Mouse (Mus musculus) embryonic facial prominence, embryonic 11.5 days (tissue): ENCODE results near the gene Cdc37. TPM values are rescaled to one million over a fixed set of nuclear protein-coding genes. Genes with fewer than 3 reads are reported as not detected.

Source experiments
- ATAC-seq: fragments of 200-750 bp; cut with Nextera tagmentation; replicated peaks from 2 replicates; pipeline ENCODE4 v1.8.0; 2017; ENCODE audit warnings: low read depth; ENCODE audit not compliant: insufficient number of reproducible peaks, low FRiP score, low TSS enrichment
- DNase-seq: peaks from one replicate; pipeline ENCODE4 v3.0.0-alpha.2; 2015; ENCODE audit warnings: low spot score
- H3K27ac ChIP-seq: fragments of 300-500 bp; sonication (generic); replicated peaks from 2 replicates; pipeline ENCODE4 v1.5.1; 2014; ENCODE audit warnings: mild to moderate bottlenecking, low read depth, low read length, control low read depth
- H3K27me3 ChIP-seq: fragments of 300-500 bp; sonication (generic); 2 replicates; pipeline ENCODE4 v1.6.1; 2014; ENCODE audit warnings: mild to moderate bottlenecking, low read length, moderate library complexity, mixed read lengths; ENCODE audit not compliant: control insufficient read depth, insufficient read depth
- H3K36me3 ChIP-seq: fragments of 300-500 bp; sonication (generic); replicated peaks from 2 replicates; pipeline ENCODE4 v1.6.1; 2014; ENCODE audit warnings: low read depth, mild to moderate bottlenecking, low read length, moderate library complexity, mixed read lengths; ENCODE audit not compliant: control insufficient read depth, insufficient read depth
- H3K4me1 ChIP-seq: fragments of 300-500 bp; sonication (generic); 2 replicates; pipeline ENCODE4 v1.6.1; 2014; ENCODE audit warnings: low read length, mixed read lengths; ENCODE audit not compliant: control insufficient read depth, insufficient read depth
- H3K4me2 ChIP-seq: fragments of 300-500 bp; sonication (generic); 2 replicates; pipeline ENCODE4 v1.6.1; 2014; ENCODE audit warnings: low read depth, mild to moderate bottlenecking, control low read depth, low read length, moderate library complexity
- H3K4me3 ChIP-seq: fragments of 300-500 bp; sonication (generic); 2 replicates; pipeline ENCODE4 v1.5.1; 2014; ENCODE audit warnings: low read depth, low read length, control low read depth
- H3K9ac ChIP-seq: fragments of 300-500 bp; sonication (generic); replicated peaks from 2 replicates; pipeline ENCODE4 v1.6.1; 2014; ENCODE audit warnings: mild to moderate bottlenecking, control low read depth, low read length
- H3K9me3 ChIP-seq: fragments of 300-500 bp; sonication (generic); replicated peaks from 2 replicates; pipeline ENCODE4 v1.6.1; 2016; ENCODE audit warnings: mild to moderate bottlenecking, low read length, inconsistent platforms, mixed read lengths; ENCODE audit not compliant: control insufficient read depth
- WGBS: fragments of 180-500 bp; shearing (Covaris S2); extraction: QIAGEN DNeasy Blood & Tissue Kit; methylation state at CpG from one replicate; pipeline ENCODE4 v1.1.7; 2014; 5-methylcytosine and 5-hydroxymethylcytosine counted together
- polyA plus RNA-seq: library from polyadenylated mRNA; unstranded; fragments of >200 nt; fragmentation: Nextera tagmentation; extraction: Ambion mirVana; gene quantifications from 2 replicates; pipeline ENCODE4 v1.2.1, GENCODE M21; 2014

The Cdc37 gene
- polyA plus RNA-seq, 1 experiment from 2014 or later = 371 TPM

DNA sequence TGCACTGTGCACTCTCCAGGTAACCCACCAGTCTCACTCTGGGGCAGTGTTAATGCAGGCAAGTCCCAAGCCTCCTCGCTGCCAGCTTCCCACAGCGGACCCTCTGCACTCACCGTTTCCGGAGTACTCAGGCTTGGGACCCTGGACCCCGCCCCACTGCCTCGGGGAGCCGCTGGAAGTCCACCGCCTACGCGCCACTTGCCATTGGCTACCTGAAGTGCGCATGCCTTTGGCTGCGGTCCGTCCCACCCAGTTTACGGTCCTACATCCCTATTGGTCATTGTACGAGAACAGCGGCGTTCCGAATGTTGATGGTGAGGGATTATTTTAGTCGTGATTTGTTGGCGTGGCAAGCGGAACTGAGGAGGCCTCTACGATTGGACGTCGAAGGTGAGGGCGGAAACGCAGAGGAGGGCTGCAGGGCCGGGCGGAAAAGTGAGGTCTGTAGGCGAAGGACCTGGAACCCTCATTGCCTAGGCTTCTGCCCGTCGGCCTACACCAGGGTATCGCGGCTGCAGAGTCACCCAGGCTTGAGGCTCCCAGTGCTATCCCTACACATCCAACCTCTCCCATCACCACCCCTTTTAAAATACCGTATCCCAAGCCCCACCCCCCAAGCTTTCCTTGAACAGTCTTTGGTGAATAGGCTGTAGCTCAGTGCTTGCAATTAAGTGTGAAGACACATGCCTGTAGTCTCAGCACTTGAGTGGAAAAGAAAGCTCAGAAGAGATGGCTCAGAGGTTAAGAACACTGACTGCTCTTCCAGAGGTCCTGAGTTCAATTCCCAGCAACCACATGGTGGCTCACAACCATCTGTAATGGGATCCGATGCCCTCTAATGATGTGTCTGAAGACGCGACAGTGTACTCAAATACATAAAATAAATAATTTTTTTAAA lies 18.5 kb downstream of the Cdc37 start, which contains the start of gene Tyk2:
Gene Tyk2 (minus strand): TSS at position 185 of the 898 bp plus-strand sequence.
- H3K4me3 ChIP-seq = peak within 1 kb of the TSS; percentile 63
- DNase-seq = peak; percentile 96
- no peaks in the 10 kb centered on the region for H3K4me1 ChIP-seq
- peak; percentile 98 for ATAC-seq
- no peak within 1 kb of the TSS for H3K27ac ChIP-seq
- peak within 1 kb of the TSS; percentile 73 for H3K9ac ChIP-seq
- no peaks in the 10 kb centered on the region for H3K9me3 ChIP-seq
- 6% methylated on average over 37 of the region's 37 CpGs for WGBS
- H3K36me3 ChIP-seq = no peaks in the 10 kb centered on the region; the same call in 1 of the 2 replicates
- peak within 1 kb of the TSS; percentile 70 for H3K4me2 ChIP-seq
- no peaks in the 10 kb centered on the region for H3K27me3 ChIP-seq

DNA sequence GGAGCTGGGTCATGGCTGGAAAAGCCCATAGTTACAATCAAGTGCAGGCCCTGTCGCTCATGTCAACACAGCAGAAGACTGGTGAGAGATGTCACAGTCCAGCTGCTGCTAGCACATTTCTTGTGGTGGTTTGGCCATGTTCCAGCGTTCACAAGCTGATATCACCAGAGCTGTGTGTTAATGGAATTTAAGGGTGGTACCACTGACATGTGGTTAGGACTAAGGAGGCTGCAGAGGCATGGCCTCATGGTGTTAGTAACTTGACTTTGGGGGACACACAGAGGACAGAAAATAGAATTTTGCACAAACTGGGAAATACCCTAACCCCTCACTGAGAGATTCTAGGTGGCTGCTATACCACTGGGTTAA lies 23.5 kb downstream of the Cdc37 start:
- Histone ChIP-seq H3K4me3 (no peak overlapping the region), H3K9ac (no peak overlapping the region), H3K36me3 (no peaks in the 10 kb centered on the region; the same call in 1 of the 2 replicates), H3K9me3 (no peaks in the 10 kb centered on the region), H3K27me3 (no peaks in the 10 kb centered on the region), H3K27ac (no peak overlapping the region), H3K4me2 (no peak overlapping the region), H3K4me1 (no peaks in the 10 kb centered on the region)
- WGBS = 88% methylated on average over 2 of the region's 2 CpGs
- ATAC-seq (no peak), DNase-seq (no peak)

DNA sequence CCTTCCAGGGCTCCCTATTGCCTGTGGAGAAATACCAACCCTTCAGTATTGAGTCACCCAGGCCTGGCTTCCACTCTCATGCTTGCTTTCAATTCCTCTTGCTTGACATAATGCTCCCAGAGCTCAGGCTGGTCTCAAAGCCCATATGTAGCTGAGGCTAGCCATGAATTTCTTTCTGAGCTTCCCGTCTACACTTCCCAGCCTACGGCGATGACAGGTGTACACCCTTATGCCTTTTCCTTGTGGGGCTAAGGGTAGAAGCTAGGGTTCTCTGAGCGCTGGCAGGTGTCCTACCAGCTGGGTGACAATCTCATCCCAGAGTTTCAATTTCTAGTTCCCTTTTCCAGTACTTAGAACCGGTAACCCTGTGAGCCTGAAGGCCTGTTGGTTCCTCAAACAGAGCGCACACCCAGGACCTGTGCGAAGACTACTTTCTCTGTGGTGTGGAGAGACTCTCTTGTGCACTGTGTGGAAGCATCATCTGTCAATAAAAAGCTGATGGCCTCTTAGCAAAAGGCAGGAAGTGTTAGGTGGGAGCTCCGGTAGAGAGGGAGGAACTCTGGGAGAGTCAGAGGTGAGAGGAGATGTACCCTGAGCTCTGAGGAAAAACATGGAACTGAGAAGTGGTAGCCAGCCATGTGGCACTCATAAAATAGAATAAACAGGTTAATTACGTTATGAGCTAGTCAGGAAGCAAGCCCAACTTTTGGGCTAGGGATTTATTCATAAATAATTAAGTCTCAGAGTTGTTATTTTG lies 24.1 kb downstream of the Cdc37 start:
- DNase-seq = no peak
- WGBS = 91% methylated on average over 9 of the region's 9 CpGs
- no peak overlapping the region for H3K9ac ChIP-seq
- no peaks in the 10 kb centered on the region; the same call in 1 of the 2 replicates for H3K36me3 ChIP-seq
- H3K27ac ChIP-seq = no peak overlapping the region
- no peak for ATAC-seq
- H3K4me1 ChIP-seq = no peaks in the 10 kb centered on the region
- H3K4me3 ChIP-seq = no peak overlapping the region
- H3K27me3 ChIP-seq = no peaks in the 10 kb centered on the region
- no peak overlapping the region for H3K4me2 ChIP-seq
- H3K9me3 ChIP-seq = no peaks in the 10 kb centered on the region

DNA sequence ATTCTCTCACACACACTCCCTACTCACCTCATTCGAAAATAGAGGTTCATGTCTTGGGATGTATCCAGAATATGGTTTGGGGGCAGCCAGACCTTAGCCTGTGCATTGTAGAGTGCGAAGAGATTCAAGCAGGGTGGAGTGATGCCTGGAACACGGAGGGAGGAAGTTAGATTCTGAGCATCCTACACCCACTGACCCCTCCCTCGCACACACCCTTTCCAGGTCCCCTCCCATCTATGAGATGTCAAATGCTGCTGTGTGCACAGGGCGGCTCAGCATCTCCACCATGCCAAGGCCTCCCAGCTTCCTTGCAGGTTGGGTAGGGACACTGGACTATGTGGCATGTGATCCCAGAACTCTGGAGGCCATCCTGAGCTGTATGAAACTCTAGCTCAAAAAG lies 24.9 kb downstream of the Cdc37 start:
- no peak overlapping the region for H3K4me3 ChIP-seq
- 89% methylated on average over 5 of the region's 5 CpGs for WGBS
- H3K9ac ChIP-seq = no peak overlapping the region
- no peak for ATAC-seq
- no peaks in the 10 kb centered on the region for H3K4me1 ChIP-seq
- no peaks in the 10 kb centered on the region for H3K9me3 ChIP-seq
- H3K4me2 ChIP-seq = no peak overlapping the region
- H3K27ac ChIP-seq = no peak overlapping the region
- no peak for DNase-seq
- H3K36me3 ChIP-seq = no peaks in the 10 kb centered on the region; the same call in 1 of the 2 replicates
- H3K27me3 ChIP-seq = no peaks in the 10 kb centered on the region

DNA sequence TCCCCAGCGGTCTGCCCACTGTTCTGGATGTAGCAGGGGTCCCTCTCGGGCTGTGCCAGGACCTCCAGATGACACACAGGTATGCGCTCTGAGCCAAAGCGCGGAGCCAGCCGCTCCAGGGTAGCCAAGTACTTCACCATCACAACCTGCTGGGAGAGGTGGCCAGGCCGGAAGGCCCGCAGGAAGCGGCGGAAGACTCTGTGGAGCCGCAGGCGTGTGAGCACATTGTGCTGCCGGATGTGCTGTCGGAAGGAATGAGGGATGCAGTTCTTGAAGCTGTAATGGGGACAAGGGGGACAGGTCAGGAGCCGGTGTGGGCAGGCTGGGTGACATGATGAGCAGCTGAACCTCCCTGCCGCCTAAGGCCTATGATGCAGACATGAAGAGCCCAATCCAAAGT lies 28.3 kb downstream of the Cdc37 start:
- no peak overlapping the region for H3K4me3 ChIP-seq
- no peak overlapping the region for H3K4me2 ChIP-seq
- no peak overlapping the region for H3K9ac ChIP-seq
- no peaks in the 10 kb centered on the region; the same call in 1 of the 2 replicates for H3K36me3 ChIP-seq
- H3K27me3 ChIP-seq = no peaks in the 10 kb centered on the region
- no peaks in the 10 kb centered on the region for H3K9me3 ChIP-seq
- ATAC-seq = no peak
- 83% methylated on average over 16 of the region's 16 CpGs for WGBS
- H3K4me1 ChIP-seq = no peaks in the 10 kb centered on the region
- H3K27ac ChIP-seq = no peak overlapping the region
- no peak for DNase-seq

DNA sequence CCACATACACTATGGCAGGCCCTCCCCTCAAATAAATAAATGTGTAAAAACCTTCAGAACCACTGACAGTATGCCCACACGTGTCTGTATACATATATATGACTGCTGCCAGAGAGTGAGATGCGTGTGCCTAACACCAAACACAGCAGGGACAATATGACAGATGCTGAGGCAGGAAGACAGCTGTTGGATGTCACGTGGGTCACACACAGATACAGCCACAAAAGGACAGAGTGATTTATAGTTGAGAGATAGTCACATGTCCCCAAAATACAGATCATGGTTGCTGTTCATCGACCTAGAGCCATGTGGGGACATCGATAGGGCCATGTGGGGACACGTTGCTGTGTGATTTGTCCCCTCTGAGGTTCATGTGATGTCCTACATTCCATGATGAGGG lies 32.7 kb downstream of the Cdc37 start:
- WGBS = 80% methylated on average over 6 of the region's 6 CpGs
- ATAC-seq (no peak), DNase-seq (no peak)
- Histone ChIP-seq H3K27ac (no peak overlapping the region), H3K4me3 (no peak overlapping the region), H3K9me3 (no peaks in the 10 kb centered on the region), H3K27me3 (no peaks in the 10 kb centered on the region), H3K4me2 (no peak overlapping the region), H3K4me1 (no peaks in the 10 kb centered on the region), H3K9ac (no peak overlapping the region), H3K36me3 (no peaks in the 10 kb centered on the region)

DNA sequence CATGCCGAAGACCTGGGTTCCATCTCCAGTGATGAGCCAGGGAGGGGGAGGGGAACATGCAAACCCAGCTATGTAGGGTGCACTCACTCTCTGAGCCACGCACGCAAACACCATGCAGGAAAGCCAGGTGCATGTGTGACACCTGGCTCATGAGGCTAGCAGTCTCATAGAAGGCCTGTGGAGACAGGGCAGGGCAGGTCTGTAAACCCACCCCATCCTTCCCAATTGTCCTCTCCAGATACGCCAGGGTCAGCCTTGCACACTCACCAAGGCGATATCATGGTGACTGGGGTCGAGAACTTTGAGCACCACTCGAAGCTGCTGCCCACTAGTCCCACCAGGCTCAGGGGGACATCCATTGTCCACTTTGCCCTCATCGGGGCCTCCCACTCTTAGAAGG lies 34.7 kb downstream of the Cdc37 start:
- 89% methylated on average over 8 of the region's 8 CpGs for WGBS
- Histone ChIP-seq H3K4me3 (no peak overlapping the region), H3K27ac (no peak overlapping the region), H3K36me3 (no peaks in the 10 kb centered on the region), H3K9me3 (no peaks in the 10 kb centered on the region), H3K4me2 (no peak overlapping the region), H3K4me1 (no peaks in the 10 kb centered on the region), H3K9ac (no peak overlapping the region), H3K27me3 (no peaks in the 10 kb centered on the region)
- ATAC-seq (no peak), DNase-seq (no peak)

DNA sequence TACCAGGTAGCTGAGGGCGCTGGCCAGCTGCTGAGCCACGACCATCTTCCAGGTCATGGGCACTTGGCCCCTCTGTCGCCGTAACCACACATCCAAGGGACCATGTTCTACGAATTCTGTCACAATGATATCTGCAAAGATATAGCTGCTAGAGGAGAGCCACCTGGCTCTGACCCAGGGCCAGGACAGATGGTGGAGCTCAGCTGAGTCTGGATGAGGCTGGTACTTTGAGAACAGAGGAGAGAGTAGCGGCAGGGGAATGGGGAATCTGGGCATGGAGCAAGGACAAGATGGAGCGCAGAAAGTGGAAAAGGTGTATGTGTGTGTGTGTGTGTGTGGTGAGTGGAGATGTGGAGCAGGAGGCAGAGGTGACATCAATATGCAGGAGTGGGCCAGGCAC lies 35.6 kb downstream of the Cdc37 start:
- ATAC-seq = no peak
- no peak overlapping the region for H3K4me3 ChIP-seq
- no peak overlapping the region for H3K27ac ChIP-seq
- no peaks in the 10 kb centered on the region for H3K4me1 ChIP-seq
- WGBS = 83% methylated on average over 7 of the region's 7 CpGs
- no peak for DNase-seq
- H3K36me3 ChIP-seq = no peaks in the 10 kb centered on the region
- no peak overlapping the region for H3K4me2 ChIP-seq
- no peaks in the 10 kb centered on the region for H3K27me3 ChIP-seq
- H3K9me3 ChIP-seq = no peaks in the 10 kb centered on the region
- no peak overlapping the region for H3K9ac ChIP-seq
